Mouse (Mus musculus) kidney, embryonic 14.5 days (tissue): Measurements from ENCODE around the gene Cnbp. TPM values are rescaled to one million over a fixed set of nuclear protein-coding genes. Genes with fewer than 3 reads are reported as not detected.

Experiments used
- polyA plus RNA-seq: library from polyadenylated mRNA; unstranded; fragments of >200 nt; fragmentation: Nextera tagmentation; extraction: Ambion mirVana; gene quantifications from 2 replicates; pipeline ENCODE4 v1.2.1, GENCODE M21; 2014

Cnbp gene
- polyA plus RNA-seq, 1 experiment from 2014 or later: 1,222 TPM

Other genes with a start within 250 kb of the Cnbp start
- 14.6 and 16.9 TPM in 2 replicates for gene Aplf, start 178.9 kb downstream of the Cnbp start, polyA plus RNA-seq
- gene Efcc1, start 120.2 kb downstream of the Cnbp start, polyA plus RNA-seq: 1.5 and 1.8 TPM in 2 replicates
- gene Gp9, start 73.0 kb downstream of the Cnbp start, polyA plus RNA-seq: 1.7 and 2.5 TPM in 2 replicates
- gene Rab43, start 38.9 kb downstream of the Cnbp start, polyA plus RNA-seq: 8.1 and 9.9 TPM in 2 replicates
- 3.4 and 5.4 TPM in 2 replicates for gene Gm45140, start 15.3 kb downstream of the Cnbp start, polyA plus RNA-seq
- gene Isy1, start 12.3 kb downstream of the Cnbp start, polyA plus RNA-seq: 61.5 and 63.5 TPM in 2 replicates
- gene Copg1, start 36.7 kb upstream of the Cnbp start, polyA plus RNA-seq: 84.6 and 156 TPM in 2 replicates
- gene Hmces, start 62.8 kb upstream of the Cnbp start, polyA plus RNA-seq: 53.4 and 60.4 TPM in 2 replicates
- 38.2 and 45.8 TPM in 2 replicates for gene H1fx, start 130.5 kb upstream of the Cnbp start, polyA plus RNA-seq
- 151 and 222 TPM in 2 replicates for gene Rab7, start 194.2 kb upstream of the Cnbp start, polyA plus RNA-seq
- gene Rpn1, start 233.4 kb upstream of the Cnbp start, polyA plus RNA-seq: 294 and 402 TPM in 2 replicates